Mouse (Mus musculus) cerebellum, adult 2 months (tissue): ENCODE results near the gene Mapk8.

Experiments
- CTCF ChIP-seq: fragments of 200-500 bp; IDR thresholded peaks from 2 replicates; pipeline ENCODE4 v1.5.1; 2011; ENCODE audit warnings: low read depth, mild to moderate bottlenecking, control low read depth, low read length, moderate library complexity, borderline replicate concordance; ENCODE audit not compliant: insufficient read depth
- POLR2A ChIP-seq: fragments of 200-500 bp; IDR thresholded peaks from 2 replicates; pipeline ENCODE4 v1.6.1; 2011; ENCODE audit warnings: low read length, control low read depth, borderline replicate concordance; ENCODE audit not compliant: insufficient read depth

GRCm38 (mm10) chr14:33476094-33476760 lies 29.3 kb upstream of the Mapk8 start:
- TF ChIP-seq CTCF: no peak
- no peak for TF ChIP-seq POLR2A
